Mouse (Mus musculus) adrenal gland, postnatal 10 days (tissue): ENCODE data around the gene Cdkn2d. TPM values are rescaled to one million over a fixed set of nuclear protein-coding genes. Genes with fewer than 3 reads are reported as not detected.

Experiments
- DNase-seq: peaks from one replicate; pipeline ENCODE4 v3.0.0; 2021; ENCODE audit warnings: mixed read lengths
- total RNA-seq, 2 experiments: library from RNA; stranded (reverse); gene quantifications; 2 replicates each; pipeline ENCODE4 v1.2.3; 2021

Gene Cdkn2d
- total RNA-seq, 2 experiments from 2014 or later, result 16.8 to 23.8 TPM

DNA sequence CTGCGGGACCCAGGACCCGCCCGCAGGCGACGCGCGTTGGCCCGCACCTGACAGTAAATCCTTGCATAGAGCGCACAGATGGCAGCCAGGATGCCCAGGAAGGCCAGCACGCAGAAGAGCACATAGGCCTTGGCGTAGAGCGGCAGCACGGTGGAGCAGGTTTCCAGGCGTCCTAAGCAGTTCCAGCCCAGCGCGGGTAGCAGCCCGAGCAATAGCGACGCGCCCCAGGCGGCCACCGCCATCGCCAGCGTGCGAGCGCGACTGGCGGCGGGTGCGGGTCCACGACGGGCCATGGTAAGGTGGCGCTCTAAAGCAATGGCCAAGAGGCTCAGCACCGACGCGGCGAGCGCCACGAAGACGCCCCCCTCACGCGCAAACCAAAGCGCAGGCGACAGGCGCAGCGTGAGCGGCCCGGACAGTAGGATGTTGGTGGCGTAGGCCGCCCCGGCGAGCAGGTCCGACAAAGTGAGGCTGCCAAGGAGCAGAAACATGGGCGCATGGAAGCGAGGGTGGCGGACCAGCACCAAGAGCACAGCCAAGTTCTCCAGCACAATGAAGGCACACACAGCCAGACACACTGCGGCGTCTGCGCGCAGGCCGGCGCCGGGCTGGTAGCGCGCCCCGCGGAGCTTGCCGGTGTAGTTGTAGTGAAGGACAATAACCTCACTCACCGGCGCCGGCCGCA, 46.6 kb downstream of the Cdkn2d start:
- DNase-seq, result peak; percentile 33

DNA sequence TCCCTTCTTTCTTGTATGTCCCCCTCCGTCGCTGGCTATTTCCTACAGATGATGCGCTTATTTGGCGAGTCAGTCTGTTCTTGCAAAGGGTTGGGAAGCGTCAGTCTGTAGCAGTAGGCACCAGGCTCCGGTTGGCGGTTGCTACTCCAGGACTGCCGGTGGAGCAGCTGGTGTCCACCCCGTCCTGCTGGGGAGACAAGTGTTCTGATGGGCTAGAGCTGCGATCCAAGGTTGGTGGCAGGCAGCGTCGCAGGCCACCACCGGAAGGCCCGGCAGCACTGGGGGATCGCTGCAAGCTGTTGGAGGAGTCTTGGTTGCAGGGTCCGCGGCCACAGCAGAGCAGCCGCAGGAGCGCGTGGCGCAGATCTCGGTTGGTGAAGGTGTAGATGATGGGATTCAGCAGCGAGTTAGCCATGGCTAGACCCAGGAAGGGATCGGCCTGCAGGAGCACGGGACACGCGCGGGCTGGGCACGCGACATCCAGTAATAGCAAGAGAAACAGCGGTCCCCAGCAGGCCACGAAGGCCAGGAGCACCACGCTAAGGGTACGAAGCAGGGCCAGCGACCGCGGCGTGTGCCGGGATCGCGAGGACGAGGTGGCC, 47.3 kb downstream of the Cdkn2d start:
- no peak for DNase-seq

DNA sequence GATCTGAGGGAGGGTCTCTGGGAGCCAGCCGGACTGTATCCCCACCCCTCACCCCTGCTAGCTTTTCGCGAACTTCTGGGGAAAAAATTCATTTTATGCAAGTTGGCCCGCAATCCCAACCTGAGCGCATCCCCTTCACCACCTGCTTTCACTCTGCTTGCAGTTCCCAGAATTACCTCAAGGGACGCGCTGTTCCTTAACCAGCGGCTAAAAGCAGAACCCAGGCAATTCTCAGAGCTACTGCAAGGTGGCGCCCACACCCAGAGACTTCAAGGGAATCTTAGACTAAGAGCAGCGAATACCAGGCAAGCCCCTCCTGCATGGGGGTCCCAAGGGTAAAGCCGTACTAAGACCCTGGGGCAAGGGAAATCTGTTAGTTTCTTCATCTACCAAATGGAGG, 49.9 kb downstream of the Cdkn2d start:
- peak; percentile 84 for DNase-seq

DNA sequence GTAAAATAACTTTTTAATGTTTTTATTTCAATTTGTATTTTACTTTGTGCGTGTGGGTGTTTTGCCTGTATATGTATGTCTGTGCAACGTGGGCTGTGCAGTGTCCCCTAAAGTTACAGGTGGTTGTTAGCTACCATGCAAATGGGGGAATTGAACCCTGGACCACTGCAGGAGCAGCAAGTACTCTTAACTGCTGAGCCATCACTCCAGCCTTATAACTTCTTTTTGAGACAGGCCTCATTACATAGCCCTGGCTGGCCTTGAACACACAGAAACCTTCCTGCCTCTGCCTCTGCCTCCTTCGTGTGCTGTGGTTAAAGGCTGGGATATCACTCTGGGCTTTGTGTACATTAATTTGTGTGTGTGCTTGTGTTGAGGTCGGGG, 51.8 kb downstream of the Cdkn2d start:
- no peak for DNase-seq

DNA sequence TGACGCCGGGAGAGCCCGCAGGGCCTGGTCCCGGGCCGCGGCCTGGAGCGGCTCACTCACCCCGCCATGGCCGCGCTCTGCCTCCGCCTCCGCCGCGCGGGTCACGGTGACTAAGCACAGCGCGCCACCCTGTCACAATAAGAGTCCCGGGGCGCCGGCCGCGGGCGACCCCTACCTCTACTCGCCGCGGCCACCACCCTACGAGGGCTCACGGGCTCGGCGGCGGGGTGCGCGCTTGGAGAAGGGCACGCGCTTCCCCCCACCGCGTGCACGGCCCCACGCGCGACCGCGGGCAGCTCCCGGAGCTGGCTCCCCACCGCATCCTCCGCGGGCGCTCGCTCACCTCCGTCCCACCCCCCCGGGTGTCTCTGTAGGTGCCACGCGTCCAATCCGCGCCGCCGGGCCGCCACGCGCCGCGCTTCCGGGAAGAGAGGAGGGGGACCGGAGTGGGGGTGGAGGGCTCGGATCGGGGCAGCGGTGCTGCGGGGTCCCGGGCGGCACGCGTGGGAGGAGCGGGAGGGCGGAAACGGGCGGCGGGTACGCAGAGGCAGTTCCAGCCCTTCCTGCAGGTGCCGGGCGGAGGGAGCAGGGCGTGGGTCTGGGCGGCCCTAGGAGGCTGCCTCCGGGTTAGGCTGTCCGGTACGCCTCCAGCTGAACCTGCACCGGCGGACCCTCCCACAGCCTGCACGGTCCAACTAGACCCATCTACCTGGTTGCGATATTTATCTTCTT, 52.3 kb downstream of the Cdkn2d start, which contains the start of gene Keap1:
Gene Keap1 (minus strand): TSS at position 629 of the 732 bp plus-strand sequence.
- DNase-seq, result peak; percentile 90

Other genes starting within 250 kb of the Cdkn2d start
- not detected for gene Zglp1, start 224.3 kb downstream of the Cdkn2d start, total RNA-seq
- gene Gm49373, start 218.3 kb downstream of the Cdkn2d start, total RNA-seq, result under 1 TPM; 0.45 to 0.51 TPM
- 10 to 100 TPM; 32.5 to 38.6 TPM for gene Fdx1l, start 217.8 kb downstream of the Cdkn2d start, total RNA-seq
- gene Gm38431, start 199.4 kb downstream of the Cdkn2d start, total RNA-seq, result 1 to 10 TPM in 1 of 2 experiments, under 1 TPM in 1; 0.63 to 1.5 TPM
- gene Raver1, start 199.4 kb downstream of the Cdkn2d start, total RNA-seq, result 10 to 100 TPM; 47.2 to 50.3 TPM
- gene Tyk2, start 160.2 kb downstream of the Cdkn2d start, total RNA-seq, result 10 to 100 TPM; 12.5 to 18.6 TPM
- gene Cdc37, start 141.4 kb downstream of the Cdkn2d start, total RNA-seq, result 100 to 1,000 TPM; 155 to 160 TPM
- 10 to 100 TPM; 22.7 to 31.5 TPM for gene Pde4a, start 125.7 kb downstream of the Cdkn2d start, total RNA-seq
- gene Keap1, start 52.0 kb downstream of the Cdkn2d start, total RNA-seq, result 10 to 100 TPM; 39.4 to 45.8 TPM
- 1 to 10 TPM; 1.4 to 1.7 TPM for gene S1pr5, start 43.0 kb downstream of the Cdkn2d start, total RNA-seq
- 10 to 100 TPM; 45.4 to 48.1 TPM for gene Atg4d, start 26.1 kb downstream of the Cdkn2d start, total RNA-seq
- 10 to 100 TPM; 28.8 to 38.4 TPM for gene Kri1, start 3.4 kb downstream of the Cdkn2d start, total RNA-seq
- under 1 TPM in 1 of 2 experiments, not detected in 1; 0.15 TPM for gene Ap1m2, start 20.9 kb upstream of the Cdkn2d start, total RNA-seq
- 10 to 100 TPM; 48.3 to 63.4 TPM for gene Slc44a2, start 29.3 kb upstream of the Cdkn2d start, total RNA-seq
- 10 to 100 TPM; 54.4 to 67.4 TPM for gene Ilf3, start 76.5 kb upstream of the Cdkn2d start, total RNA-seq
- gene Qtrt1, start 120.4 kb upstream of the Cdkn2d start, total RNA-seq, result 10 to 100 TPM; 14.8 to 21.1 TPM
- gene Dnm2, start 133.5 kb upstream of the Cdkn2d start, total RNA-seq, result 10 to 100 TPM; 79.1 to 94.7 TPM
- gene Tmed1, start 218.8 kb upstream of the Cdkn2d start, total RNA-seq, result 10 to 100 TPM; 30.3 to 30.4 TPM
- gene AB124611, start 234.8 kb upstream of the Cdkn2d start, total RNA-seq, result 1 to 10 TPM; 4.2 to 4.7 TPM